Mouse (Mus musculus) forebrain, embryonic 13.5 days (tissue): ENCODE results near the gene Ddb1. TPM values are rescaled to one million over a fixed set of nuclear protein-coding genes. Genes with fewer than 3 reads are reported as not detected.

Experiments
- ATAC-seq: fragments of 200-750 bp; cut with Nextera tagmentation; 2 replicates; pipeline ENCODE4 v1.8.0; 2017
- H3K27ac ChIP-seq: fragments of 300-500 bp; sonication (generic); 2 replicates; pipeline ENCODE4 v1.5.1; 2015; ENCODE audit warnings: inconsistent platforms, mild to moderate bottlenecking, moderate library complexity
- H3K27me3 ChIP-seq: fragments of 300-500 bp; sonication (generic); 2 replicates; pipeline ENCODE4 v1.6.1; 2015; ENCODE audit warnings: mild to moderate bottlenecking, inconsistent platforms
- H3K36me3 ChIP-seq: fragments of 300-500 bp; sonication (generic); 2 replicates; pipeline ENCODE4 v1.6.1; 2015; ENCODE audit warnings: mild to moderate bottlenecking, inconsistent platforms; ENCODE audit not compliant: poor library complexity, severe bottlenecking
- H3K4me1 ChIP-seq: fragments of 300-500 bp; sonication (generic); 2 replicates; pipeline ENCODE4 v1.6.1; 2015; ENCODE audit warnings: inconsistent platforms
- H3K4me2 ChIP-seq: fragments of 300-500 bp; sonication (generic); 2 replicates; pipeline ENCODE4 v1.6.1; 2015; ENCODE audit warnings: inconsistent platforms, mild to moderate bottlenecking, moderate library complexity
- H3K4me3 ChIP-seq: fragments of 300-500 bp; sonication (generic); 2 replicates; pipeline ENCODE4 v1.5.1; 2015; ENCODE audit warnings: mild to moderate bottlenecking, inconsistent platforms
- H3K9ac ChIP-seq: fragments of 300-500 bp; sonication (generic); 2 replicates; pipeline ENCODE4 v1.6.1; 2015; ENCODE audit warnings: mild to moderate bottlenecking, inconsistent platforms
- H3K9me3 ChIP-seq: fragments of 300-500 bp; sonication (generic); replicated peaks from 2 replicates; pipeline ENCODE4 v1.6.1; 2016; ENCODE audit warnings: inconsistent platforms
- WGBS: fragments of 180-500 bp; shearing (Covaris S2); methylation state at CpG from one replicate; pipeline ENCODE4 v1.1.7; 2015; 5-methylcytosine and 5-hydroxymethylcytosine counted together
- polyA plus RNA-seq: library from polyadenylated mRNA; unstranded; fragments of >200 nt; fragmentation: Nextera tagmentation; extraction: Ambion mirVana; gene quantifications from 2 replicates; pipeline ENCODE4 v1.2.1, GENCODE M21; 2015

Ddb1 gene
- polyA plus RNA-seq, 1 experiment from 2014 or later: 278 TPM

- Histone ChIP-seq H3K27me3 (peaks cover 3% of the 10 kb centered on the region; the same call in 1 of the 2 replicates), H3K4me3 (no peak overlapping the region), H3K27ac (no peak overlapping the region), H3K9me3 (no peaks in the 10 kb centered on the region), H3K4me2 (no peak overlapping the region), H3K9ac (no peak overlapping the region), H3K4me1 (no peaks in the 10 kb centered on the region), H3K36me3 (no peaks in the 10 kb centered on the region)
- WGBS: 55% methylated on average over 13 of the region's 13 CpGs
- no peak for ATAC-seq
Observed at GRCm38 (mm10) chr19:10640589-10641378, 35.7 kb downstream of the Ddb1 start.

- H3K36me3 ChIP-seq: no peaks in the 10 kb centered on the region
- 88% methylated on average over 2 of the region's 2 CpGs for WGBS
- no peaks in the 10 kb centered on the region for H3K27me3 ChIP-seq
- no peak for ATAC-seq
- no peak overlapping the region for H3K4me3 ChIP-seq
- no peak overlapping the region for H3K27ac ChIP-seq
- H3K9me3 ChIP-seq: no peaks in the 10 kb centered on the region
- no peaks in the 10 kb centered on the region for H3K4me1 ChIP-seq
- H3K9ac ChIP-seq: no peak overlapping the region
- H3K4me2 ChIP-seq: no peak overlapping the region
Observed at GRCm38 (mm10) chr19:10645616-10646015, 40.5 kb downstream of the Ddb1 start.

GRCm38 (mm10) chr19:10648156-10648555 lies 43.0 kb downstream of the Ddb1 start:
- Histone ChIP-seq H3K9ac (no peak overlapping the region), H3K27ac (no peak overlapping the region), H3K27me3 (no peaks in the 10 kb centered on the region), H3K4me3 (no peak overlapping the region), H3K36me3 (no peaks in the 10 kb centered on the region), H3K9me3 (no peaks in the 10 kb centered on the region), H3K4me1 (no peaks in the 10 kb centered on the region), H3K4me2 (no peak overlapping the region)
- WGBS: 77% methylated on average over 8 of the region's 8 CpGs
- no peak for ATAC-seq

GRCm38 (mm10) chr19:10656058-10656457 lies 50.9 kb downstream of the Ddb1 start:
- H3K4me1 ChIP-seq: no peaks in the 10 kb centered on the region
- no peak overlapping the region for H3K4me2 ChIP-seq
- H3K27ac ChIP-seq: no peak overlapping the region
- no peak for ATAC-seq
- H3K36me3 ChIP-seq: no peaks in the 10 kb centered on the region
- H3K9ac ChIP-seq: no peak overlapping the region
- no peaks in the 10 kb centered on the region for H3K27me3 ChIP-seq
- no peak overlapping the region for H3K4me3 ChIP-seq
- H3K9me3 ChIP-seq: no peaks in the 10 kb centered on the region
- WGBS: 65% methylated on average over 3 of the region's 3 CpGs

GRCm38 (mm10) chr19:10657742-10658141 lies 52.6 kb downstream of the Ddb1 start:
- Histone ChIP-seq H3K36me3 (no peaks in the 10 kb centered on the region), H3K27me3 (no peaks in the 10 kb centered on the region), H3K4me3 (no peak overlapping the region), H3K4me2 (no peak overlapping the region), H3K4me1 (no peaks in the 10 kb centered on the region), H3K9ac (no peak overlapping the region), H3K9me3 (no peaks in the 10 kb centered on the region), H3K27ac (no peak overlapping the region)
- ATAC-seq: no peak
- 87% methylated on average over 5 of the region's 5 CpGs for WGBS

GRCm38 (mm10) chr19:10658406-10658805 lies 53.3 kb downstream of the Ddb1 start:
- H3K36me3 ChIP-seq: no peaks in the 10 kb centered on the region
- WGBS: 83% methylated on average over 2 of the region's 2 CpGs
- H3K4me1 ChIP-seq: no peaks in the 10 kb centered on the region
- H3K9ac ChIP-seq: no peak overlapping the region
- no peaks in the 10 kb centered on the region for H3K9me3 ChIP-seq
- H3K27ac ChIP-seq: no peak overlapping the region
- H3K4me3 ChIP-seq: no peak overlapping the region
- H3K4me2 ChIP-seq: no peak overlapping the region
- ATAC-seq: no peak
- H3K27me3 ChIP-seq: no peaks in the 10 kb centered on the region

GRCm38 (mm10) chr19:10661373-10661772 lies 56.2 kb downstream of the Ddb1 start:
- WGBS: 82% methylated on average over 5 of the region's 5 CpGs
- Histone ChIP-seq H3K9me3 (no peaks in the 10 kb centered on the region), H3K4me3 (no peak overlapping the region), H3K9ac (no peak overlapping the region), H3K4me2 (no peak overlapping the region), H3K27me3 (no peaks in the 10 kb centered on the region), H3K4me1 (no peaks in the 10 kb centered on the region), H3K36me3 (no peaks in the 10 kb centered on the region), H3K27ac (no peak overlapping the region)
- ATAC-seq: no peak

- H3K4me2 ChIP-seq: no peak overlapping the region
- H3K4me1 ChIP-seq: no peaks in the 10 kb centered on the region
- no peak overlapping the region for H3K27ac ChIP-seq
- WGBS: 92% methylated on average over 2 of the region's 2 CpGs
- no peak overlapping the region for H3K9ac ChIP-seq
- no peaks in the 10 kb centered on the region for H3K27me3 ChIP-seq
- ATAC-seq: no peak
- H3K36me3 ChIP-seq: no peaks in the 10 kb centered on the region
- H3K9me3 ChIP-seq: no peaks in the 10 kb centered on the region
- H3K4me3 ChIP-seq: no peak overlapping the region
Observed at GRCm38 (mm10) chr19:10661919-10662318, 56.8 kb downstream of the Ddb1 start.

GRCm38 (mm10) chr19:10662665-10663064 lies 57.5 kb downstream of the Ddb1 start:
- H3K4me2 ChIP-seq: no peak overlapping the region
- no peak overlapping the region for H3K4me3 ChIP-seq
- no peaks in the 10 kb centered on the region for H3K27me3 ChIP-seq
- WGBS: 77% methylated on average over 3 of the region's 3 CpGs
- no peak overlapping the region for H3K9ac ChIP-seq
- H3K9me3 ChIP-seq: no peaks in the 10 kb centered on the region
- no peaks in the 10 kb centered on the region for H3K4me1 ChIP-seq
- H3K36me3 ChIP-seq: no peaks in the 10 kb centered on the region
- no peak overlapping the region for H3K27ac ChIP-seq
- no peak for ATAC-seq

- WGBS: 66% methylated on average over 3 of the region's 3 CpGs
- Histone ChIP-seq H3K4me1 (no peaks in the 10 kb centered on the region), H3K27me3 (no peaks in the 10 kb centered on the region), H3K36me3 (no peaks in the 10 kb centered on the region), H3K27ac (no peak overlapping the region), H3K9me3 (no peaks in the 10 kb centered on the region), H3K9ac (no peak overlapping the region), H3K4me2 (no peak overlapping the region), H3K4me3 (no peak overlapping the region)
- peak; percentile 43 for ATAC-seq
Observed at GRCm38 (mm10) chr19:10665093-10665492, 60.0 kb downstream of the Ddb1 start.

GRCm38 (mm10) chr19:10665499-10665898 lies 60.4 kb downstream of the Ddb1 start:
- no peaks in the 10 kb centered on the region for H3K36me3 ChIP-seq
- H3K9me3 ChIP-seq: no peaks in the 10 kb centered on the region
- H3K27me3 ChIP-seq: no peaks in the 10 kb centered on the region
- H3K9ac ChIP-seq: no peak overlapping the region
- no peak overlapping the region for H3K27ac ChIP-seq
- WGBS: 9% methylated on average over 2 of the region's 2 CpGs
- no peak overlapping the region for H3K4me2 ChIP-seq
- no peak overlapping the region for H3K4me3 ChIP-seq
- H3K4me1 ChIP-seq: no peaks in the 10 kb centered on the region
- peak; percentile 71 for ATAC-seq

GRCm38 (mm10) chr19:10671319-10671718 lies 66.2 kb downstream of the Ddb1 start:
- Histone ChIP-seq H3K36me3 (no peaks in the 10 kb centered on the region), H3K4me2 (no peak overlapping the region), H3K27ac (no peak overlapping the region), H3K4me3 (no peak overlapping the region), H3K9me3 (no peaks in the 10 kb centered on the region), H3K9ac (no peak overlapping the region), H3K4me1 (no peaks in the 10 kb centered on the region), H3K27me3 (no peaks in the 10 kb centered on the region)
- no peak for ATAC-seq
- 76% methylated on average over 4 of the region's 4 CpGs for WGBS

- no peaks in the 10 kb centered on the region for H3K4me1 ChIP-seq
- 73% methylated on average over 9 of the region's 9 CpGs for WGBS
- no peak overlapping the region for H3K27ac ChIP-seq
- no peak overlapping the region for H3K4me2 ChIP-seq
- H3K9me3 ChIP-seq: no peaks in the 10 kb centered on the region
- no peak overlapping the region for H3K4me3 ChIP-seq
- H3K9ac ChIP-seq: no peak overlapping the region
- ATAC-seq: no peak
- no peaks in the 10 kb centered on the region for H3K36me3 ChIP-seq
- H3K27me3 ChIP-seq: no peaks in the 10 kb centered on the region
Observed at GRCm38 (mm10) chr19:10671854-10672417, 66.8 kb downstream of the Ddb1 start.
